Comparison of ENCODE assay signal across 8 mouse cellular contexts in the genomic region with DNA sequence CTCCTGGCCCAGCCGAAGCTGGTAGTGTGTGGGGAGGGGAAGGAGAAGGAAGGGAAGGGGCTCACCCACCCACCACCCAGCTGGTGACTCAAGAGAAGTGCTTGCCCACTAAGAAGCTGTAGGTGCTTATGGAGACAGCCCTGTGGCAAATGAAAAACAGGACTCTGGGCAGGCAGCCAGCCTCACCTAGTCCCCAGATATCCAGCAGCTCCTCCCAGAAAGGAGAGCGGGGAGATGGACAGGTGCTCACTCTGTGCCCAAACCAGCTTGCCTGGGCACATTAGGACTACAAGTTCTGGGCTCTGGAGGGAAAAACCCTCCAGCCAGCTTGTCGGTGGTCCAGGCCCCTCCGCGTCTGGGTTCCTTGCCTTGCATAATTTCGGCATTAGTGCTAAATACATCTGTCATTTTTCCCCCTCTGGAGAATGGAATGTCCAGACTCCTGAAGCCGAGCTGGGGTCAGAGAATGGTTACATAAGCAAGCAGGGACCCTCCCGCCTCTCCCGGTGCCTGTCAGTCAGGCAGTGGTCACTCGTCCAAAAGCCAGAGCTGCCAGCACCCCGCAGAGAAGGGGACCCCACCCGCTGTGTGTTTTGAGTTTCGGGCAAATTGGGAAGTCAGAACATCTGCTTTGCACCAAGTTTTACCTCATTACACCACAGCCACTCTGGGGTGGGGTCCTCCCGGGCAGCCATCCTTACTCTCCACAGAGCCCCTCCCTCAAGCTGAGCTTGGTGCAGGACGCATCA. TPM values are rescaled to one million over a fixed set of nuclear protein-coding genes. Genes with fewer than 3 reads are reported as not detected.
DNase-seq lines count a peak whose midpoint lies in the region; ATAC-seq and TF ChIP-seq lines count a peak whose summit lies in the region.

No protein-coding gene starts in this region.

- peak overlapping the region; percentile 39 for H3K4me2 ChIP-seq in embryonic facial prominence, embryonic 13.5 days
- H3K4me2 ChIP-seq in kidney, embryonic 16.5 days (replicated peaks; ENCODE audit: low read depth, low read length): 0 out of 2 replicates have a peak overlapping the region, but pooled peaks have one; percentile 14

- DNase-seq in thymus, postnatal 36 days: peak; percentile 18 to 27
- no peak for DNase-seq in thymus, postnatal 14 days
- peak; percentile 67 to 72 for DNase-seq in spleen, postnatal 36 days (ENCODE audit: low spot score in 2 of 2)
- no peak for DNase-seq in left cerebral cortex, adult 2 months (ENCODE audit: extremely low spot score in 1 of 2, low spot score in 2 of 2)
- no peak for DNase-seq in layer of hippocampus, adult 11-12 months (ENCODE audit: low spot score)
- DNase-seq in layer of hippocampus, adult 18-20 months (ENCODE audit: low spot score in 2 of 2): no peak

- TF ChIP-seq CTCF in left cerebral cortex, adult 2 months (IDR thresholded peaks at IDR 0.05): no peak

- H3K9me3 ChIP-seq in embryonic facial prominence, embryonic 13.5 days: no peaks in the 10 kb centered on the region
- H3K9me3 ChIP-seq in kidney, embryonic 16.5 days (ENCODE audit: low read length): no peaks in the 10 kb centered on the region

- H3K9ac ChIP-seq in embryonic facial prominence, embryonic 13.5 days: 0 out of 2 replicates have a peak overlapping the region, but pooled peaks have one; percentile 27
- H3K9ac ChIP-seq in kidney, embryonic 16.5 days (replicated peaks; ENCODE audit: low read length): no peak overlapping the region

- H3K27me3 ChIP-seq in embryonic facial prominence, embryonic 13.5 days: no peaks in the 10 kb centered on the region
- H3K27me3 ChIP-seq in kidney, embryonic 16.5 days (ENCODE audit: insufficient read depth, low read length): no peaks in the 10 kb centered on the region

- no peak for ATAC-seq in embryonic facial prominence, embryonic 13.5 days (ENCODE audit: insufficient number of reproducible peaks, insufficient read depth, low FRiP score, low TSS enrichment, low read depth)
- ATAC-seq in kidney, embryonic 16.5 days (ENCODE audit: low FRiP score, low TSS enrichment): no peak

- no peak overlapping the region for H3K4me3 ChIP-seq in embryonic facial prominence, embryonic 13.5 days
- H3K4me3 ChIP-seq in kidney, embryonic 16.5 days (ENCODE audit: low read length): no peak overlapping the region
- H3K4me3 ChIP-seq in left cerebral cortex, adult 2 months: no peak overlapping the region

- peaks cover 20% of the 10 kb centered on the region for H3K36me3 ChIP-seq in embryonic facial prominence, embryonic 13.5 days
- H3K36me3 ChIP-seq in kidney, embryonic 16.5 days (ENCODE audit: insufficient read depth, low read length): peaks cover 10% of the 10 kb centered on the region

- intact Hi-C loops in left cerebral cortex, adult 2 months (cut with DNase I): no loop called here

- H3K27ac ChIP-seq in embryonic facial prominence, embryonic 13.5 days: peak overlapping the region; percentile 51
- 0 out of 2 replicates have a peak overlapping the region, but pooled peaks have one; percentile 28 for H3K27ac ChIP-seq in kidney, embryonic 16.5 days (ENCODE audit: low read length)
- H3K27ac ChIP-seq in left cerebral cortex, adult 2 months: no peak overlapping the region

- peaks cover 43% of the 10 kb centered on the region for H3K4me1 ChIP-seq in embryonic facial prominence, embryonic 13.5 days
- H3K4me1 ChIP-seq in kidney, embryonic 16.5 days (ENCODE audit: insufficient read depth, low read length): peaks cover 45% of the 10 kb centered on the region

- WGBS in embryonic facial prominence, embryonic 13.5 days: 18% methylated on average over 15 of the region's 15 CpGs
- 23% methylated on average over 15 of the region's 15 CpGs for WGBS in kidney, embryonic 16.5 days

RNA-seq across cellular contexts. Expression of a gene that starts 12.2 kb away (rescaled TPM):
- 0.23 and 0.27 TPM in 2 replicates for polyA plus RNA-seq in embryonic facial prominence, embryonic 13.5 days (2015; fragmentation: Nextera tagmentation; extraction: Ambion mirVana)
- polyA plus RNA-seq in kidney, embryonic 16.5 days (2015; fragmentation: Nextera tagmentation; extraction: Ambion mirVana): 2.4 and 3.1 TPM in 2 replicates
- 1 to 10 TPM; 1.2 to 1.4 TPM for total RNA-seq in left cerebral cortex, adult 2 months (2021)
- total RNA-seq in layer of hippocampus, adult 18-20 months (2021): 1 to 10 TPM in 1 of 2 experiments, under 1 TPM in 1; 0.92 to 1.3 TPM

RNA-seq across cellular contexts. Expression of a gene that starts 36.6 kb away (rescaled TPM):
- 66.7 and 71.3 TPM in 2 replicates for polyA plus RNA-seq in embryonic facial prominence, embryonic 13.5 days (2015; fragmentation: Nextera tagmentation; extraction: Ambion mirVana)
- polyA plus RNA-seq in kidney, embryonic 16.5 days (2015; fragmentation: Nextera tagmentation; extraction: Ambion mirVana): 85.6 TPM in 2 replicates
- total RNA-seq in left cerebral cortex, adult 2 months (2021): 10 to 100 TPM; 78.9 to 85.0 TPM
- total RNA-seq in layer of hippocampus, adult 18-20 months (2021): 10 to 100 TPM; 84.9 to 94.4 TPM

RNA-seq across cellular contexts. Expression of a gene that starts 41.2 kb away (rescaled TPM):
- polyA plus RNA-seq in embryonic facial prominence, embryonic 13.5 days (2015; fragmentation: Nextera tagmentation; extraction: Ambion mirVana): 149 and 162 TPM in 2 replicates
- 167 and 186 TPM in 2 replicates for polyA plus RNA-seq in kidney, embryonic 16.5 days (2015; fragmentation: Nextera tagmentation; extraction: Ambion mirVana)
- 10 to 100 TPM; 19.8 to 20.0 TPM for total RNA-seq in left cerebral cortex, adult 2 months (2021)
- 10 to 100 TPM; 16.2 to 18.4 TPM for total RNA-seq in layer of hippocampus, adult 18-20 months (2021)

RNA-seq across cellular contexts. Expression of a gene that starts 42.5 kb away (rescaled TPM):
- polyA plus RNA-seq in embryonic facial prominence, embryonic 13.5 days (2015; fragmentation: Nextera tagmentation; extraction: Ambion mirVana): 284 and 299 TPM in 2 replicates
- polyA plus RNA-seq in kidney, embryonic 16.5 days (2015; fragmentation: Nextera tagmentation; extraction: Ambion mirVana): 189 and 316 TPM in 2 replicates
- 100 to 1,000 TPM; 537 to 552 TPM for total RNA-seq in left cerebral cortex, adult 2 months (2021)
- total RNA-seq in layer of hippocampus, adult 18-20 months (2021): 100 to 1,000 TPM; 644 to 648 TPM

RNA-seq across cellular contexts. Expression of a gene that starts 55.5 kb away (rescaled TPM):
- 11.5 and 12.9 TPM in 2 replicates for polyA plus RNA-seq in embryonic facial prominence, embryonic 13.5 days (2015; fragmentation: Nextera tagmentation; extraction: Ambion mirVana)
- 14.4 and 16.2 TPM in 2 replicates for polyA plus RNA-seq in kidney, embryonic 16.5 days (2015; fragmentation: Nextera tagmentation; extraction: Ambion mirVana)
- 1 to 10 TPM; 5.4 to 7.4 TPM for total RNA-seq in left cerebral cortex, adult 2 months (2021)
- total RNA-seq in layer of hippocampus, adult 18-20 months (2021): 1 to 10 TPM; 4.4 to 5.8 TPM

Comparison
In these comparisons a context has a peak if more than half of its experiments do, and no peak if none do; other contexts are left out.
1. DNase-seq: peak in thymus, postnatal 36 days (2 of 2) and spleen, postnatal 36 days (2 of 2); none in thymus, postnatal 14 days (single experiment), left cerebral cortex, adult 2 months (0 of 2), layer of hippocampus, adult 11-12 months (single experiment) and layer of hippocampus, adult 18-20 months (0 of 2).